Mouse (Mus musculus) cerebellum, adult 11 months (tissue): ENCODE results near the gene Grap.
"Not testable (repeated sequence)": the region's sequence is repeated elsewhere in the genome, so short reads cannot be mapped to it uniquely, and the experiment has no call there.

Source experiments
- DNase-seq: peaks from one replicate; pipeline ENCODE4 v3.0.0; 2022

The Grap gene

DNA sequence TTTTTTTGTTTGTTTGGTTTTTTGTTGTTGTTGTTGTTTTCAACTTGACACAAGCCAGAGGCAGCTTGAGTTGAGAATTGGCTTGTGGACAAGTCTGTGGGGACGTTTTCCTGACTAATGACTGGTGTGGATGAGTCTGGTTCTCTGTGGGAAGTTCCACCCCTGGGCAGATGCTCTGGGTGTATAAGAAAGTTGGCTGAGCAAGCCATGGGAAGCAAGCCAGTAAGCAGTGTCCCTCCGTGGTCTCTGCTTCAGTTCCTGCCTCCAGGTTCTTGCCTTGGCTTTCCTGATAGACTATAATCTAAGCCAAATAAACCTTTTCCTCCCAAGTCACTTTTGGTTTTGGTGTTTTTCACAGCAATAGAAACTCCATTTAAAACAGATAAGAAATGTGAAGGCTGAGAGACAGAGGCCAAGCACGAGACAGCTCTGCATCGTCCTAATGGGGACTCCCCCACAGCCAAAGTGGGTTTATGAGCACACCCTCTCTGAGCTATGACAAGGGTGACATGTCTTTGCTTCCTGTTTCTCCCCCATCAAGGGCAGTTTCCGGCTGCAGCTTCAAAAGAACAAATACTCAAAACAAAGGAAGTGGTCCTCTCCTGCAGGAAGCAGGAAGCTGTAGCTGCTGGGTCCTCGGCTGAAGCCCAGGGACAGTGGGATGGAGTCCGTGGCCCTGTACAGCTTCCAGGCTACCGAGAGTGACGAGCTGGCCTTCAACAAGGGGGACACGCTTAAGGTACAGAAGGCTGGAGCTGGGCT lies at the start of gene Grap:
Gene Grap, plus strand, starts transcription at position 580 of the 762 bp plus-strand sequence.
- no peak for DNase-seq

DNA sequence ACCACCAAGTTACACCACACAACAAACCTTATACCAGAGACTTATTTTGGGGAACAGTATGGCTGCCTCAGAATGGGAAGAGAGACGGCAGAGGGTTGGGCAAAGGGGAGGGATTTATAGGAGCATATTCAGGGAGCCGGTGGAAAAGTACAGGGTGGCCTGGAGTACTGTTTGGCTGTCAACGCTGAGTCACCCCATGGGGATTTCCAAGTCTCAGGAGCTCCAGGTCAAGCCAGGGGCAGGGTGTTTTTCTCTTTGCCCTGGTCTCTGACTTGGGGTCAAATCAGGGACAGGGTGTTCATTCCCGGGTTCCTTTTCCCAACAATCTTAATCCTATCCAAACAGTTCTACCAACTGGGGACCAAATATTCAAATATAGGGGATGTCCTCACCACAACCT lies 45.0 kb upstream of the Grap start:
- DNase-seq = no peak

DNA sequence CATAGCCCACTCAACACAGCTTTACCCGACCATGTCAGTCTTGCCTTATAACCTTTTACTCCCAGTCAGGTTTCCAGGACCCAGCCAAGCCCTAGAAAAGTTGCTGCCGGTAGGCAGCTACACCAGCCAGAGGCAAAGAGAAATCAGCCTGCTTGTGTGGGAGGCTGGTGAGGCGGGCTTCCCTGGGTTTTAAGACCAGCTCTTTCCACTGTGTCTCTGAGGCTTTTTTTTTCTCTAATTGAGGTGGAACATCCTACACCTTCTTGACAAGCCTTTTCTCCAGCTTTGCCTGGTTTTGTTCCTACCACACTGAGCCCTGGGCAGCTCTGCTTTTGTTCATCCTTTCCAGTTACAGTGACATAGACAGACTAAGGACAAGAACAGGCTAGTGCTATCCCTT lies 41.9 kb upstream of the Grap start:
- DNase-seq = no peak

DNA sequence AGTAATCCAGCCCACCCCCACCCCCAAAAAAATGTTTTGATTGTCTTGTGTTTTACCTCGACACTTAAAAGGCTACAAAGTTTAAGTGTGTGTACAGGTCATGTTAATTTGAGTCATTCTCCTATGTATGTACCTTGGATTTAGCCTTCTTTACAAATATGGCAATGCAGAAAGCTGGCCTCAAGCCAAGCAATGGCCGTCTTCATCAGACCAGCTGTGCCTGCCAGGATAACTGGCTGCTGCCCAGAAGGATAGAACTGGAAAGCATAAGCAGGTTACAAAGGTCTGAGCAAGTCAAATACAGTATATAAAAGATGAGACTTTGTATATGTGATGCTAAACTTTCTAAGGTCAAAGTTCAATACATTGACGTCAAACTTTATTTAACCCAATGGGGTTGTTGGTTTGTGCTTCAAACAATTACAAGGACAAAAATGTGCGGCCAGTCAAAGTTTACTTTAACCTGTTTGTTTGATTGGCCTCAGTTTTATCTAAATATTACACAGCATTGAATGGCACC lies 40.9 kb upstream of the Grap start:
- no peak for DNase-seq

DNA sequence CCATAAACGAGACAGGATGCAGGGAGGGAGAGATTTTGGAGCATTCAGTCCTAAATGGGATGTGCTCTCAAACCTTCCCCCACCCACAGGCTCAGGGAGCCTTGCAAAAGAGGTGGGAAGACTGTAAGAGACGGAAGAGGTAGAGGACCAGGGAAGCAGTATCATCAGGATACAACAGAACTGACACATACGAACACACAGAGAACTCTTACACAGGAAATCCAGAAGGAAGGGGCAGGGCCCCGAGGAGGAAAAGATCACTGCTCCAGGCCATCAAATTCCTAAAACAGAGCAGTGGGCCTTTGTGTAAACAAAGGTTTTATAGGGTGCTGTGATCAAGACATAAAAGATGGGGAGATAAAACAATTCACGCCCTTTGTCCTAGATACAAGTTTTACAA lies 38.7 kb upstream of the Grap start:
- DNase-seq = no peak

DNA sequence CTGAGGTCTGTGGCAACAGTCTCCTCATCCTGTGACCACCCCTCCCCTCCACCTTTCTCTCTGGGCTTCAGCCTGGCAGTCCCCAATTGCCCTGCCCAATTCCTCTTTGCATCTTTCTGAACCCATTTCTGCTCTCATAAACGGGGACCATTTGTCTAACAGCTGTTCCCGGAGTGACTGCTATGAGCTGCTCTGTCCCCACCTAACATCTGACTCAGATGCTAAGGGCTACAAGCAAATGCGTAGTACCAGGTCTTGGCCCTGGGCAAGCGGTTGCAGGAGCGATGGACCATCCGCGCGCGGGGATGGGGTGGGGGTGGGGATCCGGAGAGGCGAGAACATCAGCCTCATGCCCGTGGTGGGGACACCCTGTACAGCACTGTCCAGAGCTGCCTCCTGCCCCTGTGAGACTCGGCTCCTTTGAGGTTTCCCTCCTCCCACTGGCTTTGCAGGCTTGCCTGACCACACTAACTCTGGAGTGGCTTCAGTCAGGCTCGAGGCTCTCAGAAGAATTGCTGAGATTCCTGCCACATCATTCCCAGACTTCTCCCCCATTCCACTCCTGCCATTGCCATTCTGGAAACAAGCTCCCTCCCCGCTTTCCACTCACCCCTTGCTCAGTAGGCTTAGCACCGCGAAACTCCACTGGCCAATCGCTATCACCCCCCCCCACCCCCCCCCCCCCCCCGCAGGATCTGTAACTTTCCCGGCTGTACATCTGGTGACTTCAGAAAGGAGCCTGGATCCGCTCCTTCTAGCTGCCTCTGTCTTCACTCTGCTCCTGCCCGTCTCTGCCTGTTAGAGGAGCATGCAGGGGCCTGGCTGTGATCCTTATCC lies 37.2 kb upstream of the Grap start:
- no peak for DNase-seq

DNA sequence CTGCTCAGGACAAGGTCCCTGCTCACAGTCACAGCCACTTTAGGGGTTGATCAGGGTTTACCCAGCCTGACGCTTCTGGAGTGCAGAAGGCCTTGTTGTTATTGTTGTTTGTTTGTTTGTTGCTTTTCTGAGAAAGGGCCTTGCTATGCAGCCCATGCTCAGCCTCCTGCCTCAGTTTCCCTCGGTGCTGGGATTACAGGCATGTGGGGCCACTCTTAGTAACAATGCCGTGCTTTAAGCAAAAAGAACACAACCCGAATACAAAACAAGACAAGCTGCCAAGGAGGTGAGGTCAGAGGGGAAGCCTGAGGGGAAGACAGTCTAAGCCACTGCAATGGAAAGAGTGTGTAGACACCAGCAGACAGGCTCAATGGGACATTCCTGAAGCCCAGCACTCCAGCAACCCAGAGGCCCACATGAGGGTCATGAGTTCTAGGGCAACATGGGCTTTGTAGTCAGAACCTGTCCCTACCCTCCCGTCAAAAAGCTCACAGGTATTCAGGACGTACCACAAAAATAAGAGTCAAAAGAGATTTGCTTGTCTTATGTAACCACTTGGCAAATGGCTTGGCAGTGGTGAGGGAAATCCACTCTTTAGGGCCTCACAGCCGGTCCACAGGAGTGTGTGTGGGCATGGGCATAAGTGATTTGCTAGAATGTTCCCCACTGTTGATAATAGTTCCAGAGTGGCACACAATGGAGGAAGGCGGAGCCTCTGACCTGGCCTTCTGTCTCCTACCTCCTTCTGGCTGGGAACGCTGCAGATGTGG lies 36.4 kb upstream of the Grap start:
- DNase-seq = no peak

DNA sequence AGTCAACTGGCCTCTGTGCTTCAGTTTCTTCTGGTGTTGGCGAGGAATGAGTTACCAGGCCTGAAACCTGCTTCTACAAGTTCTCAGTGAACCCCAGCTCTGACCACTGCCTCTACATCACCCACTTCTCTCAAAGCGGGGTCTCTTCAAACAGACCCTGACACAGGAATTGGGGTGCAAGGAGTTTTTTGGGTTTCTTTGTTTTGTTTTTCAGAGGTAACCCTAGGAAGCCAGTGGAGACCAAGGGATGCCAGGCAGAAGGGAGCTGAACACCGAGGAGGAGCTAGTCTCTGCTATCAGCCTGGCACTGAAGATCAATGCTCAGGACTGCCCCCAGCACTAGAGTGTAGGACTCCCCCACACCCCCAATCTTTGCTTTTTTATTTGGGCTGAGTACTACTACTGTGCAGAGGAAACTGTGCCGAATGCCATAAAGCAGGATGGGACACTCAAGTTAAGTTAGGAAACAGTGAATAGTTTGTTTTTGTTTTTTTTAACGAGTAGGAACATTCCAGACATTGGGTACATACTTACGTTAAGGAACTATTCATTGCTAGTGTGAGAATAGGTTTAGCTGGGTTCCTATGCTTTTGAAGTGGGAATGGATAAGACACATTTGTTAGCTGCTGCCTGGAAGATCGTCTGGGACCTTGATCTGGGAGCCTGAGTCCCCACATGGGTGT lies 35.6 kb upstream of the Grap start:
- no peak for DNase-seq

DNA sequence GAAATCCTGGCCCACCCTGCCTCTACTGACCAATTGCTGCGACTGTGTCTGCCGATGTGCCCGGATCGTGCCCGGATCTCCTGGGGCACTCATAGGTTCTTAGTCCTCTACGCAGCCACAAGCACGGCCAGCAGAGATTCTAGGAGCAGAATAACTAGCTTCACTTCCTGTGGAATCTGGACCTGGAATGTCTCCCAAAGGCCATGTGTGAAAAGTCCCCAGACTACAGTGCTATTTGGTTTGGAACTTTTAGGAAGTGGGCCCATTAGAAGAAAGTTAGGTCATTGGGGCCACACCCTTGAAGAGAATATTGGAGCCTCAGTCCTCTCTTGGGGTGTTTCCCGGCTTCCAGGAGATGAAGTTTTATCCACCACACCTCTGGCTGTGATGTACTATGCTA lies 34.9 kb upstream of the Grap start:
- DNase-seq = no peak

DNA sequence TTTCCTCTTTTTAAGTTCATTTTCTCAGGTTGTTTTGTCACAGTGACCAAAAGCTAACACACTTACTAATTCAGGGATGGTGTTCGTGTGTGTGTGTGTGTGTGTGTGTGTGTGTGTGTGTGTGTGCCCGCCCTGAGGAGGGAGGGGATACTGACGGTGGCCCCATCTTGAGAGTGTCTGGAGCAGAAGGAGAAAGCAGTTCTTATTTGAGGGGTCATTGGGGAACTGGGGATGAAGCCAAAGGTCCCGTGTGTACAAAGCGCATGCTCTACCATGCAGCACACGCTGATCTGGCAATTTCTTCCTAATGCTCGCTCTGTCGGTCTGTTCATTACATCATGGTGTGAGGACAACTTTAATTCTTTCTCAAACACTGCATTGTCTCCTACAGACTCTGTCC lies 34.5 kb upstream of the Grap start:
- no peak for DNase-seq

DNA sequence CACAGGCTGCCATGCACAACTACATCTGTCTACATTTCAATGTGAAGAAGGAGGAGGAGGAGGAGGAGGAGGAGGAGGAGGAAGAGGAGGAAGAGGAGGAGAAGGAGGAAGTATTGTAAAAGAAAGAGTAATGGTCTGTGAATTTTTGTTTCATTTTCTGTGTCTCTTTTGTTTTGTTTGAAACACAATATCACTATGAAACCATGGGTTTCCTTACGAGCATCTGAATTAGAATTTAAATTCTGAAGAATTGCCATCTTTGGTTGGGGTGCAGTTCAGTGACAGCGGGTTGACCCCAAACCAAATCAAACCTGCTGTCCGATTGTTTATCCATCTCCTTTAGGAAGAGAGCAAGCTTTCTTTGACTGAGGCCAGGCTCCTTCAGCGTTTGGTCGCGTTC lies 33.7 kb upstream of the Grap start:
- DNase-seq = no peak

DNA sequence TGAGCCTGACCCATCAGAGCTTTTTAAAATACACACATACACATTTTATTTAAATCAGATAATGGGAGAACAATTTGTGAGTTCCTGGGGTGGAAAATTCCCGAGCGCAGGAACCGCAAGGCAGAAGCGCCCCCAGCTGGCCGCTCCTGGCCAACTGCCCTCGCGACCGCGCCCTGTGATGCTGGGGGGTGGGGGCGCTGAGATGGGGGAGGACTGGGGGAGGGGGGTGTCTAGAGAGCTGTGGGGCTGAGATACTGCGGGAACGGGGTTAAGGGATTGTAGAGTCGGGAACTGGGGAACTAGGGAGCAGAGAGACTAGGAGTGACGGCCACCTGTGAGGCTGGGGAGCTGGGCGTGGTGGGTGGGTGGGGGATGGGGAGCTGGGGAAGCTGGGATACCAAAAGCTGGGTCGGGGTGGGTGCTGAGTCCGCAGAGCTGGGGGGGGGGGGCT lies 33.2 kb upstream of the Grap start:
- DNase-seq = peak; percentile 73

DNA sequence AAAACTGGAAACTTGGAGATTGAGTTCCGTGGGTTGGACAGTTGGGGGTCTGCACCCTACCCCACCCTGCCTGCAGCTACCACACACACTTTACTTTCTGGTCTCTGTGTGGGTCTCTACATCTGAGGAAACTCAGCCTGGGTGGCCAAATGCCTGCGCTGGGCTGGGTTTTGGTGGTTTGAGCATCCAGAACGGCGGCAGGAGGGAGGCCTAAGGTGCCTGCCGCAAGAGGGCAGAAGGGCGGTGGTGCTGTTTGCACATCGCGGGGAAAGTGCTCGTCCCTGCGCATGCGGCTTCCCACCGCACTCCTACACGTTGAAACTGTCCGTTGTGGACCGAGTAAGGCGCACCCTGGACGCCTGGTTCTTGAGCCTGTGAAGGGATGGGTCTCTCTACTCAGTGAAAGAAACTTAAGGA lies 32.8 kb upstream of the Grap start:
- peak; percentile 88 for DNase-seq

DNA sequence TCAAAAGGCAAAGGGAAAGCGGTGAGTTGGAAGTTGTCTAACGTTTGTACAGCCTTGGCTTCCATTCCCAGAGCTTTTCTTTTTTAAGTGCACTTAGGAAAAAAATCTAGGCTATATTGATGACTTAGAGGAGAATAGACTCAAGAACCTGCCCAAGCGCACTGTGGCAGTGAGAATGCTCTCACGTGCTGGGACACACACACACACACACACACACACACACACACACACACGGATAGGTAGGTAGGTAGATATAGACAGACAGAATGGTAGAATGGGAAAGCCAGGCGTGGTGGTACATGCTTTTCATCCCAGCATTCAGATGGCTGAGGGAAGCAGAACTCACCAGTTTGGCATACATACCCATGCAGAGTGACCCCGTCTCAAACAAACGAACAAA lies 32.3 kb upstream of the Grap start:
- no peak for DNase-seq

DNA sequence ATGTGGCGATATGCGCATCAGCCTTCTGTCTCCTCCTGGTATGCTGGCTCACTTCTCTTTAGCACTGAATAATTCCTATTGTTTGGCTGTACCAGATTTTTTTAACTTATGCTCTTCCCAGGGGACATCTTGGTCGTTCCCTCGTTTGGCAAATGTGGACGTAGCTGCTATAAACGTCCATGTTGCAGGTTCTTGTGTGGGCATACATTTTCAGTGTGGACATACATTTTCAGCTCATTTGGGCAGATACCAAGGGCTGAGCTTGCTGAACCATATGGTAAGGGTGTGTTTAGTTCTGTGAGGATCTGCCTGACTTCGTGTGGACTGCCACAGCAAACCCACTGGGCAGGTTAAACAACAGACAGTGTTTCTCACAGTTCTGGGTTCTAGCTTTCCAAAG lies 27.9 kb upstream of the Grap start:
- no peak for DNase-seq

DNA sequence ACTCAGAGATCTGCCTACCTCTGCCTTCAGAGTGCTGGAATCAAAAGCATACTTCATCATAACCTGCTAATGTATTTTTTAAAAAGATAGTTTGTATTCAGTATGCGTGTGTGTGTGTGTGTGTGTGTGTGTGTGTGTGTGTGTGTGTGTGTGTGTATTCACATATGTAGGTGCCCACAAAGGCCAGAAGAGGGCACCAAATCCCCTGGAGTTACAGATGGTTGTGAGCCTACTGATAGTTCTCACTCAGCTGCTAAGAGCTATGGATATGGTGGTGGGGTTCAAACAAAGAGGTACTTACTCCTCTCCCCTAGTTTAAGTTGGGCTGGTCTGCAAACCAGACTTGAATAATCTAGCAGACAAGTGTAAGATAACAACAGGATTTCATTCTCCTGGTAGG lies 26.6 kb upstream of the Grap start:
- no peak for DNase-seq

DNA sequence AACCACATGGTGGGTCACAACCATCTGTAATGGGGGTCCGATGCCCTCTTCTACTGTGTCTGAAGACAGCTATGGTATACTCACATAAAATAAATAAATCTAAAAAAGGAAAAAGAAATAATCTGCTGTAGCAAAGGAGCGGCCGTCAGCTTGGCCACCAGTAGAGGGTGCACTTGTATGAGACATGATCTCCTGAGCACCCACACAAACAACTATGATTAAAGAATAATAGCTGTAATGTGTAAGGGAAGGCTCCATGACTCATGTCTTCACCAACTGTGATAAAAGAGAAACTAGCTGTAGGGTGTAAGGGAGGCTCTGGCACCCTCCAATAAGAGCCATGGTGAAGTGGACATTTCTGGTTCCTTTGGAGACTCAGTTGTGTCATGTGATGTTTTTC lies 23.4 kb upstream of the Grap start:
- DNase-seq = no peak

DNA sequence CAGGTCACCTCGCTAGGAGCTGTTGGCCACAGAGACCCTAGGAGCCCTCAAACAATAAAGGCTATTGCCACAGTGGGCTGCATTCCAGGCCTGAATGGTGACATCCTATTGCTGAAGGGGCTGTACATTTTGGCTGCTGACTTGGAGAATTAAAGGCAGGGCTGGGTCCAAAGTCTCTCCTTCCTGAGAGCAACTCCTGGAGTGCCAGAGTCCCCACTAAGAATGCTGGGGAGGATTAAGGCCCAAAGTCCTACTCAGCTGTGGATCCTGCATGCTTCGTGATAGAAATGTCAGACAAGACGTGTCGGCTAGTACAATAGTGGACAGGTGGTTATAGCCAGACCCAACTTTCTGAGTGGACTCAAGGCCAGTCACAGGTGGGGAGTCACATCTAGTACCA lies 16.8 kb upstream of the Grap start:
- not testable (repeated sequence) for DNase-seq

DNA sequence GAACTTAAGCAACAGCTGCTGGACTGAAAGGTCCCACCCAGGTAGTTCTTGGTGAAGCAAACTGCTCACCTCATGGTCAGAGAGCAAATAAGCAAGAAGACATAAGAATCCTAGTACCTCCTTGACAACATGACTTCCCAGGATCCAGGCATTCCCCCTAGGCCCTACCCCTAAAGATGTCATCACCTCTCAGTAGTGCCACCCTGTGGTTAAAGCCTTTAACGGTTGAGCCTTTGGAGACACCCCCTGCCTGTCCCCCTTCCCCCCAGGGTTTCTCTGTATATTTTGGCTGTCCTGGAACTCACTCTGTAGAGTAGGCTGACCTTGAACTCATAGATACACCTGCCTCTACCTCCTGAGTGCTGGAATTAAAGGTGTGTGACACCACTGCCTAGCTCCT lies 15.7 kb upstream of the Grap start:
- DNase-seq = no peak

DNA sequence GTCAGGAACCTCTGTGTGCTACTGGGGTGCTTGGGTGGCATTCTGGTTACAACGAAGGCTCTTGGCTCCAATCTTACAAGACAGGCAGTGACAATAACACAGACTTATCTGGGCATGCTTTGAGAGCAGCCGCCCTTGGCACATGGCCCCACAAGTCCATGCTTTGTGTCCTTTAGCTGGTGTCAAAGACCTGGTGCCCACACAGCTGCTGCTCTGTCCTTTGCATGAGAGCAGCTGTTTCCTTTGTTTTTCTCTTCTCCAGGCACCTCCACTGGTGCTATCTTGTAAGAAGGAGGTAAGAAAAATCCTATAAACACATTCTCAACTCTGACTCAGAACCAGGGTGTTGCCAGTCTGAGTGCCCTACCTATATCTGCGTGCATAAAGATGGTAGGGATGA lies 15.2 kb upstream of the Grap start:
- no peak for DNase-seq

DNA sequence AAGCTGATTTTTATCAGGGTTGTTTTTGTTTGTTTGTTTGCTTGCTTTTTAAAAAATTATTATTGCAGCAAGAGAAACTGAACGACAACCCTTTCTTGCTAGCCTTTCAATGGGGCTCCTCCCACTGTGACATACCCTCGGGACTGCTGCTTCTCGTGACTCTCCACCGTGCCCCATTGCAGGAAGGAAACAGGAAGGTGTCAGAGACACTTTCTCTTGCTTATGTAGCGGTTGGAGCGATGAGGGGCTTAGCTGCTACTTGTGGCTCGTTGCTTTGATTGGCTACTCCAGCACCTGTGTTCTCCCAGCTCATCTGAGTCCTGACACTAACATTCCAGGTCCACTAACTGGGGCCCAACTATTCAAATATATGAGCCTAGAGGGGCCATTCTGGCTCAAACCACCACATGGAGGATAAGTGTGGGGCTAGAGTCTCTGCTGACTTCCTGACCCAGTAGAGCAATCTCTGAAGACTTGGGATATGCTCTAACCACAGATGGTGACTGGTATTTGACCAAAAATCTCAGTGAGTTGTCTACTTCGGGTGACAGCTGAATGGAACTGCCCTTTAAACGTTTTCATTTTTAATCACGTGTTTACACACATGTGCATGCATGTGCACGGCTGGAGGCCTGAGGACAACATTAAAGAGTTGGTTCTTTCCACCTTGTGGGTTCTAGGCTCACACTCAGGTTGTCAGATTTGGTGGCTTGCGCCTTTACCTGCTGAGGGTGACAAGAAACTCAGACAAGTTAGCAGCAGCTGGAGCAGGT lies 14.1 kb upstream of the Grap start:
- no peak for DNase-seq

DNA sequence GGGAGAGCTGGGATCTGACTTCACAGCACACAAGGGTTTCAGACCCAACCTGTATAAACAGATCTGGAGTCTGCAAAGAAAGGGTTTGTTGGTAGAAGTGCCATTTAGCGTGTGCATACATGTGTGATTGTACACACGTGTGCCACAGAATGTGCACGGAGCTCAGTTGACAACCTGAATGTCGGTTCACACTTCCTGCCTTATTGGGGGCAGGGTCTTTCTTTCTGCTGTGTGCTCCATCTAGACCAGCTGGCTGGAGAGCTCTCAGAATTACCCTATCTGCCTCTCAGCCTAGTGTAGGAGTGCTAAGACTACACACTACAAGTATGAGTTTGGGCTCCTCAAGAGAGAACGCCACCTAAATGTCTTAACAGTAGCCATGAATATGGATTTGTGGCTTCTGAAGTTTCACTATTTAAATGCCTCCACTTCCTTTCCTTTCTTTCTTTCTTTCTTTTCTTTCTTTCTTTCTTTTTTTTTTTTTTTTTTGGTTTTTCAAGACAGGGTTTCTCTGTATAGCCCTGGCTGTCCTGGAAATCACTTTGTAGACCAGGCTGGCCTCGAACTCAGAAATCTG lies 13.4 kb upstream of the Grap start:
- DNase-seq = no peak
